Mouse (Mus musculus): Measurements from ENCODE around the gene Pex16. TPM values are rescaled to one million over a fixed set of nuclear protein-coding genes. Genes with fewer than 3 reads are reported as not detected.

The Pex16 gene
- polyA plus RNA-seq, 1 experiment from 2014 or later: 25.0 TPM

DNA sequence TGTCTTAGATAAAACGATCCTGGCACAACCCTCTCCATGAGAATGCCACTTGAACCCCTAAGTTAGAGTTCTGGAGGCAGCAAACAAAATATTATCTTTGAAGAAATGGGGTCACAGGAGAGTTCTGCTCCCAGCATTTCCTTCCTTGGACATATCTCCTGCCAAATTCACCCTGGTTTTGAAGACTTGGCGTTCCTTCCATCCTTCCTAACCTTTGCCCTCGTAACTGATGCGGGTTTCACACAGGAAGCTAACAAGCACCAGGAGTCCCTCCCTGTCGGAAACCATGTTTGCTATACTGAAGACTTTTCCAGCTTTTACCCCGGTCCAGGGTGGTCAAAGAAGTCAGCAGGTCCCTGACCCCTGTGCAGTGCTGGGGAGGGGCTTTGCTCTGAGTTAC is 20.3 kb upstream of the Pex16 start:
- Histone ChIP-seq H3K27me3 (no peaks in the 10 kb centered on the region), H3K9ac (no peak overlapping the region), H3K36me3 (peaks cover 63% of the 10 kb centered on the region), H3K4me2 (replicated peaks) (no peak overlapping the region), H3K9me3 (replicated peaks) (no peaks in the 10 kb centered on the region), H3K4me1 (no peaks in the 10 kb centered on the region), H3K27ac (no peak overlapping the region), H3K4me3 (no peak overlapping the region)
- no peak for ATAC-seq (ENCODE audit: low FRiP score)
- WGBS: 59% methylated on average over 6 of the region's 6 CpGs

DNA sequence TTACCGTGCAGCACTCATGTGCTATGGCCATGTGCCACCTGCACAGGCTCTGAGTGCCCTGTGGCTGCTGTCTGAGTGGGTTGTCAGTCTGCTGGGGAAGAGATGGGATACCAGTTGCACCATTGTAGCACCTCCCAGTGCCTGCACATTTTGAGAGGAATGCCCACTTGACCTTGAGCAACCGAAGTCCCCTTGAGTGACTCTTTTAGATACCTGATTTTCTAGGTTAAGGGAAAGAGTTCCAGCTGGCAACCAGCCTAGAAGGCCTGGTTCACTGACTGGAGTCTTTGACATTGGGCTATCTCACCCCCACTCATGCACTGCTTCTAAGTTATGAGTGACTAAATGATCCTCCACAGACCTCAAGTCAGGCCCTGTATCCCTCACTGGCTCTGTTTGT is 15.2 kb upstream of the Pex16 start:
- peaks cover 67% of the 10 kb centered on the region for H3K36me3 ChIP-seq
- H3K27ac ChIP-seq: no peak overlapping the region
- no peak for ATAC-seq (ENCODE audit: low FRiP score)
- WGBS: 89% methylated on average over 2 of the region's 2 CpGs
- H3K9ac ChIP-seq: no peak overlapping the region
- H3K4me3 ChIP-seq: no peak overlapping the region
- H3K4me1 ChIP-seq: no peaks in the 10 kb centered on the region
- no peaks in the 10 kb centered on the region for H3K9me3 ChIP-seq (replicated peaks)
- H3K4me2 ChIP-seq (replicated peaks): no peak overlapping the region
- H3K27me3 ChIP-seq: no peaks in the 10 kb centered on the region

DNA sequence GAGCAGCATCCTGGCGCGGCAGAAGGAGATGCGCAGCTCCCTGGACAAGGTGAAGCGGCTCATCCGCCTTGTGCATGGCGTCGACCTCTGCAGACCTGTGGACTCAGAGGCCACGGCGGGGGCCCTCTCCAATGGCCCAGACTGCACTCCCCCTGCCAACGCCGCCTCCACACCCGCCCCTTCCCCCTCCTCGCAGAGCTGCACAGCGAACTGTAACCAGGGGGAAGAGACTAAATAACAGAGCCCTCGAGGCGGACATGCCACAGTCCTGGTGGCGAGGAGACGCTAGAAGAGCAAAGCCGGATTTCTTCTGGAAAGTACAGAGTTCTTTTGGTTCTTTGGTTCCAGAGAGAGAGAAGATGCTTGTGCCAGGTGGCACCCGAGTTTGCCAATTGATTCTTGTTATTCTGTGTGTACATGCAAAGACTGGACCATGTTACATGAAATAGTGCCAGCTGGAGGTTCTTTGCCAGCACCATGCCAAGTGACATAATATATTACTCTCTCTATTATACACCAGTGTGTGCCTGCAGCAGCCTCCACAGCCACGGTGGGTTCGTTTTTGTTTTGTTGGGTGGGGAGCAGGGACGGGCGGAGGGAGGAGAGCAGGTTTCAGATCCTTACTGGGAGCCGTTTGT is 14.2 kb upstream of the Pex16 start:
- H3K4me2 ChIP-seq (replicated peaks): no peak overlapping the region
- no peaks in the 10 kb centered on the region for H3K9me3 ChIP-seq (replicated peaks)
- H3K9ac ChIP-seq: no peak overlapping the region
- no peak for ATAC-seq (ENCODE audit: low FRiP score)
- H3K36me3 ChIP-seq: peaks cover 67% of the 10 kb centered on the region
- H3K4me1 ChIP-seq: no peaks in the 10 kb centered on the region
- no peaks in the 10 kb centered on the region for H3K27me3 ChIP-seq
- 72% methylated on average over 25 of the region's 25 CpGs for WGBS
- no peak overlapping the region for H3K4me3 ChIP-seq
- H3K27ac ChIP-seq: no peak overlapping the region

DNA sequence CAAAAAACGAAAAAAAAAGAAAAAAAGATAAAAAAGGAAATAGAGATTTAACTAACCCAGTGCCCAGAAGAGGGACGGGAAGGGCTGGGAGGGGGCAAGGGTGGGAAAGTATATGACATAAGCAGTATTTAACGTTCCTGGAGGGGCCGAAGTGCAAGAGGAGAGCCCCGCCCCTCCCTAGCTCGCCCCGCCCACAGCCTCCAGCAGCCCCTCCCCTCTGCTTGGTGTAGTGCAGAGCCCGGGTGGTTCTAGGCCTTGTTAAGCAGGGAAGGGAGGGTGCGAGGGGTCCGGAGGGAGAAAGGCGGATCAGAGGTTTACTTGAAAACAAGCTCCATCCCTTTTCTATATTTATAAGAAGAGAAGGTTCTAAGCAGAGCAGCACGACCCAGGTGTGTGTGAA is 13.6 kb upstream of the Pex16 start:
- H3K4me2 ChIP-seq (replicated peaks): no peak overlapping the region
- 25% methylated on average over 12 of the region's 12 CpGs for WGBS
- H3K27ac ChIP-seq: no peak overlapping the region
- peaks cover 71% of the 10 kb centered on the region for H3K36me3 ChIP-seq
- no peaks in the 10 kb centered on the region for H3K4me1 ChIP-seq
- H3K4me3 ChIP-seq: no peak overlapping the region
- peak; percentile 39; the same call in 1 of the 2 replicates for ATAC-seq (ENCODE audit: low FRiP score)
- H3K27me3 ChIP-seq: no peaks in the 10 kb centered on the region
- H3K9ac ChIP-seq: no peak overlapping the region
- no peaks in the 10 kb centered on the region for H3K9me3 ChIP-seq (replicated peaks)

DNA sequence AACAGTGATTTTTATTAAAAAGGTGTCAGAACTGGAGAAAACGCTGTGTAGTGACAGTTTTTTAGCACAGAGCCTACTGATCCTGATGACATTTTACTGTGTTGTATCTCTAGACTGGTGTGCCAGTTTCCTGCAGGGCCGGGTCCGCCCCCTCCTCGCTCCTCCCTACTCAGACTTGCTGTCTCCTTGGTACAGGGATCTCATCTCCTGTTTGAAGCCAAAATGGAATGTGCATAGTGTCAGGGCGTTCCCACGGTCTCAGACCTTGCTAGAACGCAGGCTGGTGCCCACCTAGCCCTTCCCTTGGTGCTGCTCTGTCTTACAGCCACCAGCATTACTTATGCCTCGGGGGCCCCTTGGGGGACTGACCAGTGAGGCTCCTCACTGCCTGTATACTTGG is 12.7 kb upstream of the Pex16 start:
- no peak overlapping the region for H3K9ac ChIP-seq
- no peak overlapping the region for H3K4me2 ChIP-seq (replicated peaks)
- H3K27ac ChIP-seq: no peak overlapping the region
- H3K36me3 ChIP-seq: peaks cover 75% of the 10 kb centered on the region
- H3K9me3 ChIP-seq (replicated peaks): no peaks in the 10 kb centered on the region
- no peak overlapping the region for H3K4me3 ChIP-seq
- H3K27me3 ChIP-seq: no peaks in the 10 kb centered on the region
- 85% methylated on average over 8 of the region's 8 CpGs for WGBS
- ATAC-seq (ENCODE audit: low FRiP score): no peak
- no peaks in the 10 kb centered on the region for H3K4me1 ChIP-seq

DNA sequence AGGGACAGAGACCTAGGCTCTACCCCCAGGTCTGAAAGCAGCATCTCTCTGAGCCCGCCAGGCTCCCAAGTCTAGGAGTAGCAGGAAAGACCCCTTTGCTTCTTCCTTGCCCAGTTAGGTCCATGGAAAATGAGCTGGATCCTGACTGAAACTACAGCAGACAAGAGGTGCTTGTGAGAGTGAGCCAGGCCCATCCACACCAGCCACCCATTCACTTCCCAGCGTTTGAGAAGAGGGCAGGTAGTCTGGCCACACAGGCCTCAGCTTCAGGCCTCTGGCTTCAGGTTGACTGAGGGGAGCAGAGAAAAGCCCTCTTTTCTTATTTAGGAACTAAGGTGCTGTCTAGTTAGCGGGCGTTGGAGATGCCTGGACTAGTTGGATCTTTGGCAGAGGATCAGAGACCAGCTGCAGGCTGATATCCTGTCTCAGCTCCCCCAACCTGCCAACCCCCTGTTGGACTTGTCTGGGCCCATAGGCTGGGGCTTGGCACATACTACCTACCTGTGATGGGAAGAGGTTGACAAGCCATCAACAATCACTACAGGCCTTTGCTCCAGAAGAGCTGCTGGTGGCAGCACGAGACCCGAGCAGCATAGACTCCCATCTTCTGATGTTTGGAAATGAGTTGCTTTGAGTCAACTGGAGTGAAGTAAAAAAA is 11.8 kb upstream of the Pex16 start:
- no peak overlapping the region for H3K4me2 ChIP-seq (replicated peaks)
- H3K9me3 ChIP-seq (replicated peaks): no peaks in the 10 kb centered on the region
- no peak overlapping the region for H3K9ac ChIP-seq
- H3K4me3 ChIP-seq: no peak overlapping the region
- peaks cover 67% of the 10 kb centered on the region for H3K36me3 ChIP-seq
- 90% methylated on average over 6 of the region's 6 CpGs for WGBS
- H3K27ac ChIP-seq: no peak overlapping the region
- H3K4me1 ChIP-seq: no peaks in the 10 kb centered on the region
- H3K27me3 ChIP-seq: no peaks in the 10 kb centered on the region
- ATAC-seq (ENCODE audit: low FRiP score): no peak

DNA sequence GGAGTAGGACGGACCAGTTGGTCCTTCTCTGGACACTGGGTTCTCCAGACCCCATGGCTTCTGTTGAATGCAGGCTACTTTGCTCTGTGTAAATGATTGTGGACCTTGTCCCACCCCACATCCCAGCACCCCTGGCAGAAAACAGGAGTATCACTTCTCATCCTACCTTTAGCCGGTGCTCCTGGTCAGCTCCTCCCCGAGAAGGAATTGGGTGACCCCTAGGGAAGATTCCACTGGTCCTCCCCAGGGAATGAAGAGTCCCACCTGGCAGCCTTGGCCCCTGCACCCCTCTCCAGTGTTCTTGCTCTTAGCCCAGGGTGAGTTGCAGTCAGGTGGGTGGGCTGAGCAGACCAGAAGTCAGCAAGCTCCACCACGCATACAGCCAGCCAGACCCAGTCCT is 10.4 kb upstream of the Pex16 start:
- Histone ChIP-seq H3K27me3 (peaks cover 5% of the 10 kb centered on the region), H3K4me1 (no peaks in the 10 kb centered on the region), H3K9me3 (replicated peaks) (no peaks in the 10 kb centered on the region), H3K36me3 (peaks cover 53% of the 10 kb centered on the region), H3K27ac (no peak overlapping the region), H3K9ac (no peak overlapping the region), H3K4me3 (no peak overlapping the region), H3K4me2 (replicated peaks) (no peak overlapping the region)
- 94% methylated on average over 4 of the region's 4 CpGs for WGBS
- no peak for ATAC-seq (ENCODE audit: low FRiP score)

DNA sequence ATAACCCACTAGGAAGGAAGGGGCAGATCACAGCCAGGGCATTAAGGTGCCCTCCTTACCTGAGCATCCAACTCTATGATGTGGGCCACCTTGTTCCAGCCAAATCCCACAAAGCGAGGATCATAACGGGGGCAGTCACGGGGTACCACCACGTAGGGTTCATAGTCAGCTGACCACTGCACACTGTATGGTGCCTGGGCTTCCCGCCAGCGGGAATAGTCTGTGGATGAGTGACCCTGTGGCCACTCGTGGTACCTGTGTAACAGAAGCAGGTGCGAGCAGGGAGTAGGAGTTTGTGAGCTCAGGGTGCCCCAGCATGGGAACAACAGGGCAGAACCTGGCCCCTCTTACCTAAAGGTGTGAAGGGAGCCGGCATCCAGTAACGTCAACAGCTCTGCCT is 8.9 kb upstream of the Pex16 start:
- no peak overlapping the region for H3K4me3 ChIP-seq
- 91% methylated on average over 10 of the region's 10 CpGs for WGBS
- H3K4me1 ChIP-seq: peaks cover 5% of the 10 kb centered on the region
- H3K4me2 ChIP-seq (replicated peaks): no peak overlapping the region
- ATAC-seq (ENCODE audit: low FRiP score): no peak
- no peak overlapping the region for H3K27ac ChIP-seq
- H3K9ac ChIP-seq: no peak overlapping the region
- peaks cover 20% of the 10 kb centered on the region for H3K27me3 ChIP-seq
- H3K9me3 ChIP-seq (replicated peaks): no peaks in the 10 kb centered on the region
- peaks cover 38% of the 10 kb centered on the region for H3K36me3 ChIP-seq

DNA sequence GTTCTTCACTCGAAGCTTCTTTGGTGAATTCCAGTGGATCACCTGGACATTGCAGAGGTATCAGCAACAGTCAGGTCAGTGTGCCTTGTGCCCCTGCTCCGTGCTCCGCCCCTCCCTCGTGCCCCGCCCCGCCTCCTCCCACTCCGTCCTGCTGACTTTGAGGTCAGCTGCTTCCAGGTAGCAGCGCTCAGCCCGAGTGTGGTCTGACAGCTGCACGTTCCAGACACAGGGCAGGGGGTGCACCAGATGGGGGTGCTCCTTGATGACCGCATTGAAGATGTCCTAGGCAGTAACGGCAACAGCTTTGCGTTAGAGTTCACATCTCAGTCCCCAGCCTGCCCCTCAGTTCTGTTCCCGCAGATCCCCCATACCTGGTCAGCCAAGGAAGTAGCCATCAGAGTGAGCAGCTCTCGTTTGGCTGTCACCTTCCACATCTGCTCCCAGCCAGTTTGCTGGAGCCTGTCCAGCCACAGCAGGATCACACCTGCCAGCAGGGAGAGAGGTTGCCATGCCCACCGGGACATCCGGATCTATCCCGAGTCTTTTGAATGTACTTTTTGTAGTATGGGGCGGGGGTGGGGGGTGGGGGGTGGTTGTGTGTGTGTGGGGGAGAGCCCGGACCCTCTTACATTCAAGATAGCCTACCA is 7.0 kb upstream of the Pex16 start:
- 49% methylated on average over 20 of the region's 20 CpGs for WGBS

DNA sequence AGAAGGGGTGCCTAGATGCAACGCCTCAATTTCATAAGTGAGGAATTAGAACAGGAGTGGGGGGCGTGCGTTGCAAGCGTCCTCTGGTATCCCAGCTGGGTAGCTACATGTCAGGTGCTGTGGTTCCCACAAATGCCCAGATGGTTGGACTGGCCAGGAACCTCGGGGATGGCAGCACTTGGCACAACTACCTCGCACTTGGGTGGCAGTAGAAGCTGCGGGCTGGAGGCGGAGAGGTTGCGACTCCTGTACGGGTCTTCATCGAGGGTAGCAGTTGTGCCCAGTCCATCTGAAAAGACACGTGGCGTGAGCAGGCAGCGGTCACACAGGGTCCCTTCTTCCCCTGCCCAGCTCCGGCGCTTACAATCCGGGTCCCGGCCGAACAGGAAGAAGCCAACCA is 4.1 kb upstream of the Pex16 start:
- H3K4me1 ChIP-seq: peaks cover 44% of the 10 kb centered on the region
- peaks cover 12% of the 10 kb centered on the region; the same call in 1 of the 2 replicates for H3K36me3 ChIP-seq
- peaks cover 32% of the 10 kb centered on the region for H3K27me3 ChIP-seq
- ATAC-seq (ENCODE audit: low FRiP score): no peak
- peak overlapping the region; percentile 69 for H3K4me2 ChIP-seq (replicated peaks)
- H3K9me3 ChIP-seq (replicated peaks): no peaks in the 10 kb centered on the region
- 12% methylated on average over 18 of the region's 19 CpGs for WGBS
- H3K27ac ChIP-seq: no peak overlapping the region
- peak overlapping the region; percentile 34 for H3K4me3 ChIP-seq
- peak overlapping the region; percentile 59 for H3K9ac ChIP-seq

More for the DNA sequence above, 7.0 kb upstream of the Pex16 start:
- H3K4me2 ChIP-seq (replicated peaks): no peak overlapping the region
- H3K27ac ChIP-seq: no peak overlapping the region
- H3K27me3 ChIP-seq: peaks cover 32% of the 10 kb centered on the region
- no peak for ATAC-seq (ENCODE audit: low FRiP score)
- H3K9ac ChIP-seq: no peak overlapping the region
- peaks cover 25% of the 10 kb centered on the region for H3K4me1 ChIP-seq
- no peaks in the 10 kb centered on the region for H3K9me3 ChIP-seq (replicated peaks)
- H3K36me3 ChIP-seq: peaks cover 29% of the 10 kb centered on the region
- no peak overlapping the region for H3K4me3 ChIP-seq

DNA sequence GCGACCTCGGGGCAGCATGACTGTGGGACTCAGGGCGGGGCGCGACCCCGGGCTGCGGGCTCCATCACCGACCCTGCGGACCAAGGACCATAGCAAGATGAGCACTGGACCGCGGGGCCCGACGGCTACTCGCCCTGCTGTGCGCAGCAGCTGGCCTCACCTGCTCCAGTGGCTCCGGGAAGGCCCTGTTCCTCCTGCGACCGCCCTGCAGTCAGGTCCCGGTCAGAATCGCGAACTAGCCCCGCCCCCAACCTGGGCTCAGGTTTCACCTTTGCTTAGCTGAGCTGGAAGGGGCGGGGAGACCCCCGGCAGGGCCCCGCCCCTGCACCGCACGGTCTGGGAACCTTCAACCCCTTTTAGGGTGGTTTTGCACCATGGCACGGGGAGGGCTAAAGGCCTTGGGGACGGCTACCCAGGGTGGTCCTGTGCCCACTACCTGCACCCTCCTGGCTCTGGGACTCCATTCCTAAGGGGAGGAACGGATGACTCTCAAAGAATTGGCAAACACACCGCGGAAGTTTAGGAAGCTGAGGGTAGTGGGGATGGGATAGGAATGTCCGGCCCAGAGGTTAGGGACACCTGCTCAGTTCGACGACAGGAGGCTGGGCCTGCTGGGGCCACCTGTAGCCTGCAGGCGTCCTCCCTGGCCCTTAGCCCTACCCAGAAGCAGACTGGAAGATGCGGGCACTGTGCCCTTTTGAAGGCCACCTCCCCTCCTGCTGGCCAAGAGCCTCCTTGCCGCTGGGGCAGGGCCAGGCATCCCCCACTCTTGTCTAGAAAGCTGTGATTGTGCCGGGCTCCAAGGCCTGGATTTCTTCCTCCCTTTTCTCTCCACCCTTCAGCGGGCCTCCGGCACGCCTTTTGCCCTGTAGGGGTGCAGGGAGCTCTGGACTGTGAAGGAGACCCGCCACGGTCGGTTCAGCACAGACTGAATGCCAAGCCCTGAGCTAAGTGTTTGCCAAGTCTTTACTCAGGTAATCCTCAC is 3.4 kb upstream of the Pex16 start:
- Histone ChIP-seq H3K4me3 (peak overlapping the region; percentile 34), H3K36me3 (peaks cover 6% of the 10 kb centered on the region; the same call in 1 of the 2 replicates), H3K27ac (peak overlapping the region; percentile 7; the same call in 1 of the 2 replicates), H3K9ac (peak overlapping the region; percentile 59), H3K4me1 (peaks cover 49% of the 10 kb centered on the region), H3K27me3 (peaks cover 32% of the 10 kb centered on the region), H3K9me3 (replicated peaks) (no peaks in the 10 kb centered on the region), H3K4me2 (replicated peaks) (peak overlapping the region; percentile 69)
- no peak for ATAC-seq (ENCODE audit: low FRiP score)
- WGBS: 3% methylated on average over 45 of the region's 45 CpGs
